Mouse (Mus musculus) forebrain, embryonic 11.5 days (tissue): ENCODE measurements around the gene Sec22c. TPM values are rescaled to one million over a fixed set of nuclear protein-coding genes. Genes with fewer than 3 reads are reported as not detected.

Experiments used
- ATAC-seq: fragments of 200-750 bp; cut with Nextera tagmentation; replicated peaks from 2 replicates; pipeline ENCODE4 v1.8.0; 2017; ENCODE audit warnings: moderate TSS enrichment; ENCODE audit not compliant: low FRiP score
- DNase-seq: peaks from one replicate; pipeline ENCODE4 v3.0.0-alpha.2; 2017; ENCODE audit warnings: low spot score
- H3K27ac ChIP-seq: fragments of 300-500 bp; sonication (generic); 2 replicates; pipeline ENCODE4 v1.5.1; 2014; ENCODE audit warnings: low read depth, low read length
- H3K27me3 ChIP-seq: fragments of 300-500 bp; sonication (generic); 2 replicates; pipeline ENCODE4 v1.6.1; 2014; ENCODE audit warnings: mild to moderate bottlenecking, low read length, mixed read lengths; ENCODE audit not compliant: control insufficient read depth, insufficient read depth
- H3K36me3 ChIP-seq: fragments of 300-500 bp; sonication (generic); 2 replicates; pipeline ENCODE4 v1.6.1; 2014; ENCODE audit warnings: mild to moderate bottlenecking, low read length, moderate library complexity, mixed read lengths; ENCODE audit not compliant: control insufficient read depth, insufficient read depth
- H3K4me1 ChIP-seq: fragments of 300-500 bp; sonication (generic); replicated peaks from 2 replicates; pipeline ENCODE4 v1.6.1; 2014; ENCODE audit warnings: low read length, mixed read lengths; ENCODE audit not compliant: control insufficient read depth, insufficient read depth
- H3K4me2 ChIP-seq: fragments of 300-500 bp; sonication (generic); 2 replicates; pipeline ENCODE4 v1.6.1; 2014; ENCODE audit warnings: low read depth, mild to moderate bottlenecking, low read length, moderate library complexity, mixed read lengths; ENCODE audit not compliant: severe bottlenecking
- H3K4me3 ChIP-seq: fragments of 300-500 bp; sonication (generic); 2 replicates; pipeline ENCODE4 v1.5.1; 2014; ENCODE audit warnings: low read depth, low read length
- H3K9ac ChIP-seq: fragments of 300-500 bp; sonication (generic); 2 replicates; pipeline ENCODE4 v1.6.1; 2014; ENCODE audit warnings: low read length
- H3K9me3 ChIP-seq: fragments of 300-500 bp; sonication (generic); 2 replicates; pipeline ENCODE4 v1.6.1; 2016; ENCODE audit warnings: low read length, mixed read lengths; ENCODE audit not compliant: control insufficient read depth
- WGBS: fragments of 180-500 bp; shearing (Covaris S2); extraction: QIAGEN DNeasy Blood & Tissue Kit; methylation state at CpG from one replicate; pipeline ENCODE4 v1.1.7; 2014; 5-methylcytosine and 5-hydroxymethylcytosine counted together
- polyA plus RNA-seq: library from polyadenylated mRNA; unstranded; fragments of >200 nt; fragmentation: Nextera tagmentation; extraction: Ambion mirVana; gene quantifications from 2 replicates; pipeline ENCODE4 v1.2.1, GENCODE M21; 2014

Gene Sec22c
- polyA plus RNA-seq, 1 experiment from 2014 or later: 17.5 TPM

GRCm38 (mm10) chr9:121704261-121704645, 1.0 kb downstream of the Sec22c start:
- DNase-seq (no peak), ATAC-seq (no peak)
- H3K27ac ChIP-seq: peak overlapping the region; percentile 34; the same call in 1 of the 2 replicates
- WGBS: 41% methylated on average over 11 of the region's 11 CpGs
- H3K4me3 ChIP-seq: peak overlapping the region; percentile 83
- peaks cover 11% of the 10 kb centered on the region; the same call in 1 of the 2 replicates for H3K4me1 ChIP-seq
- H3K27me3 ChIP-seq: no peaks in the 10 kb centered on the region
- no peaks in the 10 kb centered on the region for H3K9me3 ChIP-seq
- H3K36me3 ChIP-seq: no peaks in the 10 kb centered on the region; the same call in 1 of the 2 replicates
- peak overlapping the region; percentile 96 for H3K4me2 ChIP-seq
- peak overlapping the region; percentile 83 for H3K9ac ChIP-seq

GRCm38 (mm10) chr9:121697150-121698049, 7.9 kb downstream of the Sec22c start:
- no peaks in the 10 kb centered on the region; the same call in 1 of the 2 replicates for H3K36me3 ChIP-seq
- 96% methylated on average over 1 of the region's 1 CpGs for WGBS
- H3K4me3 ChIP-seq: no peak overlapping the region
- H3K9me3 ChIP-seq: no peaks in the 10 kb centered on the region
- H3K4me2 ChIP-seq: no peak overlapping the region
- ATAC-seq (no peak; the same call in 1 of the 2 replicates), DNase-seq (no peak)
- H3K27me3 ChIP-seq: no peaks in the 10 kb centered on the region
- H3K4me1 ChIP-seq: no peaks in the 10 kb centered on the region
- H3K9ac ChIP-seq: no peak overlapping the region
- H3K27ac ChIP-seq: no peak overlapping the region

GRCm38 (mm10) chr9:121696626-121697025, 8.7 kb downstream of the Sec22c start:
- H3K27me3 ChIP-seq: no peaks in the 10 kb centered on the region
- no peak for DNase-seq
- no peaks in the 10 kb centered on the region for H3K4me1 ChIP-seq
- H3K27ac ChIP-seq: no peak overlapping the region
- 94% methylated on average over 9 of the region's 9 CpGs for WGBS
- no peaks in the 10 kb centered on the region for H3K9me3 ChIP-seq
- H3K4me3 ChIP-seq: no peak overlapping the region
- no peak overlapping the region for H3K9ac ChIP-seq
- ATAC-seq: no peak
- H3K36me3 ChIP-seq: no peaks in the 10 kb centered on the region; the same call in 1 of the 2 replicates
- H3K4me2 ChIP-seq: no peak overlapping the region

- Histone ChIP-seq H3K36me3 (no peaks in the 10 kb centered on the region; the same call in 1 of the 2 replicates), H3K27me3 (no peaks in the 10 kb centered on the region), H3K4me3 (no peak overlapping the region), H3K9me3 (no peaks in the 10 kb centered on the region), H3K9ac (no peak overlapping the region), H3K27ac (no peak overlapping the region), H3K4me2 (no peak overlapping the region), H3K4me1 (peaks cover 5% of the 10 kb centered on the region; the same call in 1 of the 2 replicates)
- ATAC-seq (no peak), DNase-seq (no peak)
- 78% methylated on average over 12 of the region's 12 CpGs for WGBS
Measured at GRCm38 (mm10) chr9:121694736-121695135, 10.6 kb downstream of the Sec22c start.

GRCm38 (mm10) chr9:121690734-121691133, 14.6 kb downstream of the Sec22c start:
- ATAC-seq (no peak), DNase-seq (no peak)
- WGBS: 91% methylated on average over 7 of the region's 7 CpGs
- Histone ChIP-seq H3K4me2 (no peak overlapping the region), H3K9ac (no peak overlapping the region), H3K27me3 (no peaks in the 10 kb centered on the region), H3K36me3 (peaks cover 4% of the 10 kb centered on the region), H3K27ac (no peak overlapping the region), H3K9me3 (no peaks in the 10 kb centered on the region), H3K4me3 (no peak overlapping the region), H3K4me1 (peaks cover 5% of the 10 kb centered on the region; the same call in 1 of the 2 replicates)

GRCm38 (mm10) chr9:121690200-121690651, 15.1 kb downstream of the Sec22c start:
- Histone ChIP-seq H3K27ac (no peak overlapping the region), H3K27me3 (no peaks in the 10 kb centered on the region), H3K4me3 (no peak overlapping the region), H3K4me1 (peaks cover 5% of the 10 kb centered on the region; the same call in 1 of the 2 replicates), H3K36me3 (peaks cover 4% of the 10 kb centered on the region), H3K9me3 (no peaks in the 10 kb centered on the region), H3K9ac (no peak overlapping the region), H3K4me2 (no peak overlapping the region)
- WGBS: 80% methylated on average over 15 of the region's 15 CpGs
- no peak for DNase-seq
- peak; percentile 64 for ATAC-seq

GRCm38 (mm10) chr9:121684702-121685101, 20.6 kb downstream of the Sec22c start:
- H3K27me3 ChIP-seq: no peaks in the 10 kb centered on the region
- 0 out of 2 replicates have a peak, but pooled peaks cover 1% of the 10 kb centered on the region for H3K4me1 ChIP-seq
- H3K4me2 ChIP-seq: no peak overlapping the region
- WGBS: 85% methylated on average over 7 of the region's 7 CpGs
- ATAC-seq (no peak), DNase-seq (no peak)
- H3K36me3 ChIP-seq: peaks cover 11% of the 10 kb centered on the region
- H3K4me3 ChIP-seq: no peak overlapping the region
- H3K9me3 ChIP-seq: no peaks in the 10 kb centered on the region
- no peak overlapping the region for H3K27ac ChIP-seq
- no peak overlapping the region for H3K9ac ChIP-seq

- 0 out of 2 replicates have a peak, but pooled peaks cover 2% of the 10 kb centered on the region for H3K4me1 ChIP-seq
- ATAC-seq: no peak
- H3K36me3 ChIP-seq: peaks cover 7% of the 10 kb centered on the region
Measured at GRCm38 (mm10) chr9:121682037-121682680, 23.1 kb downstream of the Sec22c start.

More at GRCm38 (mm10) chr9:121682037-121682680, 23.1 kb downstream of the Sec22c start:
- WGBS: 74% methylated on average over 18 of the region's 18 CpGs
- H3K27ac ChIP-seq: no peak overlapping the region
- H3K9ac ChIP-seq: no peak overlapping the region
- no peak overlapping the region for H3K4me3 ChIP-seq
- no peak overlapping the region for H3K4me2 ChIP-seq
- no peaks in the 10 kb centered on the region for H3K27me3 ChIP-seq
- H3K9me3 ChIP-seq: no peaks in the 10 kb centered on the region
- no peak for DNase-seq
